Mouse (Mus musculus) midbrain, embryonic 10.5 days (tissue): ENCODE data around the gene Esf1. TPM values are rescaled to one million over a fixed set of nuclear protein-coding genes. Genes with fewer than 3 reads are reported as not detected.
"Not testable (repeated sequence)": the region's sequence is repeated elsewhere in the genome, so short reads cannot be mapped to it uniquely, and the experiment has no call there.

ENCODE experiments used
- DNase-seq: peaks from one replicate; pipeline ENCODE4 v3.0.0-alpha.2; 2017; ENCODE audit warnings: low spot score
- H3K27ac ChIP-seq: fragments of 300-500 bp; sonication (generic); replicated peaks from 2 replicates; pipeline ENCODE4 v1.5.1; 2016; ENCODE audit warnings: mild to moderate bottlenecking
- H3K27me3 ChIP-seq: fragments of 300-500 bp; sonication (generic); 2 replicates; pipeline ENCODE4 v1.6.1; 2016; ENCODE audit warnings: low read depth, mild to moderate bottlenecking; ENCODE audit not compliant: poor library complexity, severe bottlenecking
- H3K36me3 ChIP-seq: fragments of 300-500 bp; sonication (generic); 2 replicates; pipeline ENCODE4 v1.6.1; 2016; ENCODE audit warnings: mild to moderate bottlenecking, moderate library complexity
- H3K4me1 ChIP-seq: fragments of 300-500 bp; sonication (generic); 2 replicates; pipeline ENCODE4 v1.6.1; 2016
- H3K4me3 ChIP-seq: fragments of 300-500 bp; sonication (generic); 2 replicates; pipeline ENCODE4 v1.5.1; 2016; ENCODE audit warnings: mild to moderate bottlenecking, moderate library complexity
- H3K9me3 ChIP-seq: fragments of 300-500 bp; sonication (generic); replicated peaks from 2 replicates; pipeline ENCODE4 v1.6.1; 2016; ENCODE audit warnings: mild to moderate bottlenecking
- WGBS: fragments of 180-500 bp; shearing (Covaris S2); methylation state at CpG from one replicate; pipeline ENCODE4 v1.1.7; 2016; 5-methylcytosine and 5-hydroxymethylcytosine counted together
- polyA plus RNA-seq: library from polyadenylated mRNA; unstranded; fragments of >200 nt; fragmentation: Nextera tagmentation; extraction: Ambion mirVana; gene quantifications from 2 replicates; pipeline ENCODE4 v1.2.1, GENCODE M21; 2016

The Esf1 gene
- polyA plus RNA-seq, 1 experiment from 2014 or later: 28.3 TPM

DNA sequence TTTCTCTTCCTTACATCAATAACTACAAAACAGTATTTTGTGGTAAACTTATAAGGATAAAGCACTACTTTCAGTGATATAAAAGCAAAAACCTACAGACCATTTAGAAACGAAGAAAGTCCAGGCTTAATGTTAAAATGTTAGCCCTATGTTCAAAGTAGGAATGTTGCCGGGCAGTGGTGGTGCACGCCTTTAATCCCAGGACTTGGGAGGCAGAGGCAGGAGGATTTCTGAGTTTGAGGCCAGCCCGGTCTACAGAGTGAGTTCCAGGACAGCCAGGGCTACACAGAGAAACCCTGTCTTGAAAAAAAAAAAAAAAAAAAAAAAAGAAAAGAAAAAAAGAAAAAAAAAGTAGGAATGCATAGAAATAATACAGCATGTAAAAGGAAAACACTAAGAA is 18.6 kb downstream of the Esf1 start, which contains the start of gene Gm17374:
Gm17374 (plus strand) TSS at position 301 of the 400 bp plus-strand sequence.
- not testable (repeated sequence) for H3K4me1 ChIP-seq, H3K4me3 ChIP-seq, H3K27me3 ChIP-seq, H3K27ac ChIP-seq, DNase-seq, H3K9me3 ChIP-seq
- 91% methylated on average over 4 of the region's 4 CpGs for WGBS
- peaks cover 83% of the 10 kb centered on the region for H3K36me3 ChIP-seq

DNA sequence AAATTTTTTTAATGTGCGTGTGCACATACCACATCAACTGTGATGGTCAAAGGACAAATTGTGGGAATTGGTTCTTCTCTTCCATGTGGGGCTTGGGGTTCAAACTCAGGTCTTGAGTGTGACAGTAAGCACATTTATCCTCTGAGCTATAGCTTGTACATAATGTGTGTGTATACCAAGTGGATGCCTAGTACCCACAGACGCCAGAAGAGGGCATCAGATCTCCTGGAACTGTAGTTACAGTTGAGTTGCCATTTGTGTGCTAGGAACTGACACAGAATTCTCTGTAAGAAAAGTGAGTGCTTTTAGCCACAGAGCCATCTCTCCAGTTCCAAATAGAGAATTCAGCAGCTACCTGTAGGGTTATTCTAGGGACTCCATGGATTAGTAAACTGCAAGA is 44.8 kb downstream of the Esf1 start:
- H3K4me1 ChIP-seq: no peaks in the 10 kb centered on the region
- H3K9me3 ChIP-seq: no peaks in the 10 kb centered on the region
- H3K36me3 ChIP-seq: peaks cover 94% of the 10 kb centered on the region
- no peaks in the 10 kb centered on the region for H3K27me3 ChIP-seq
- no peak for DNase-seq
- no peak overlapping the region for H3K4me3 ChIP-seq
- 77% methylated on average over 2 of the region's 2 CpGs for WGBS
- H3K27ac ChIP-seq: no peak overlapping the region

DNA sequence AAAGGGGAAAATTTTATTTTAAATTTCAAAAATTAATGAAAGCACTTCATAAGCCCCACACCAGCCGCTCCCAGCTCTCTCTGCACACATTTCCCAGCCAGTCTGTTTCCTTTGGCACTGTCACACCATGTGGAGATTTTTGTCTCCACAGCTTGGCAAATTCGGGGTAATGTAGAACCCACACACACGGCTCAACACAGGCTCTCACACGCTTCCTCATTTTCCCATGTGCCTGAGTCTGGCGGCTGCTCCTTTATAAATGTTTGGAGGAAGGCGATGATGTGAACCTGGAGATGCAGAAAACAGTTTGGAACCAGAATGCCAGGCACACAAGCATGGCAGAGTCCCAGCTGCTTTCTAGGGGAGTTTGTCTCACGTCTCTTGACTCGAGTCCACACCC is 56.5 kb downstream of the Esf1 start:
- 89% methylated on average over 8 of the region's 8 CpGs for WGBS
- Histone ChIP-seq H3K27ac (no peak overlapping the region), H3K27me3 (no peaks in the 10 kb centered on the region), H3K4me3 (no peak overlapping the region), H3K9me3 (no peaks in the 10 kb centered on the region), H3K36me3 (0 out of 2 replicates have a peak, but pooled peaks cover 1% of the 10 kb centered on the region), H3K4me1 (no peaks in the 10 kb centered on the region)
- DNase-seq: no peak

DNA sequence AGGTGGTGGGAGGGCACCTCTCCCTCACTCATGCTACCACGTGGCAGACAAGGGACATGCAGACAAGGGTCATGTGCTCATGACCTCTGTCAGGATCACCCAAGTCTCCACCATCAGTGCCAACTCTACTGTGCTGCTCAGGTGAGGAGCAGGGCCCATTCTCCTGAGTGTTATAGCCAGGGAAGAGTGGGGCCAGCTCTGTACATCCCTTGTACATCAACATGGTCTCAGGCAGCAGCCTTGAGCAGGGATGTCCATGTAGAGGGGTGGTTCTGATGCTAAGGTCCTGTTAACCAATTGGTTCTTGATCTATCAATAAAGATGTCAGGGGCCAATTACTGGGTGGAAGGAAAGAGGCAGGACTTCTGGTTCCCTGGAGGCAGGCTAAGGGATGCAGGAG is 61.4 kb downstream of the Esf1 start:
- no peak overlapping the region for H3K4me3 ChIP-seq
- no peaks in the 10 kb centered on the region for H3K36me3 ChIP-seq
- H3K27ac ChIP-seq: no peak overlapping the region
- no peaks in the 10 kb centered on the region for H3K27me3 ChIP-seq
- no peak for DNase-seq
- WGBS: 38% methylated on average over 1 of the region's 1 CpGs
- H3K9me3 ChIP-seq: no peaks in the 10 kb centered on the region
- H3K4me1 ChIP-seq: no peaks in the 10 kb centered on the region

DNA sequence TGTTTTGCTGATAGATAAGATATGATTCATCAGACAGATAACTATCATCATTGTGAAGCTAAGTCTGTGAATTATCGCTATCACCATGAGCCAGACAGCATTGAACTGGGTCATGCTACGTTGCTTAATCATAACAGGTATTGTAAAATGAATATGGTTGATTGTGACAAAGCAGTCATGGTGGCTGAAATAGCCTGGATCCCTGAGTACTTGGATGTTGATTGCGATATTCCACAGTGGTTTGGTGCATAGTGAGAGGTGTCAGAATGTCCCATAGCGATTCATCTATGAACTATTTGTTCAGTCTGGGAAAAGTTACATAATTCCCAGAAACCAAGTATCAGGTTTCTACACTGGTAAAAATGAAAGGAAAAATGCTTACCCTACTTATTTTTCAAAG is 62.7 kb downstream of the Esf1 start:
- no peaks in the 10 kb centered on the region for H3K9me3 ChIP-seq
- no peaks in the 10 kb centered on the region for H3K4me1 ChIP-seq
- H3K36me3 ChIP-seq: no peaks in the 10 kb centered on the region
- H3K4me3 ChIP-seq: no peak overlapping the region
- no peak overlapping the region for H3K27ac ChIP-seq
- DNase-seq: no peak
- no peaks in the 10 kb centered on the region for H3K27me3 ChIP-seq
- 90% methylated on average over 4 of the region's 4 CpGs for WGBS

DNA sequence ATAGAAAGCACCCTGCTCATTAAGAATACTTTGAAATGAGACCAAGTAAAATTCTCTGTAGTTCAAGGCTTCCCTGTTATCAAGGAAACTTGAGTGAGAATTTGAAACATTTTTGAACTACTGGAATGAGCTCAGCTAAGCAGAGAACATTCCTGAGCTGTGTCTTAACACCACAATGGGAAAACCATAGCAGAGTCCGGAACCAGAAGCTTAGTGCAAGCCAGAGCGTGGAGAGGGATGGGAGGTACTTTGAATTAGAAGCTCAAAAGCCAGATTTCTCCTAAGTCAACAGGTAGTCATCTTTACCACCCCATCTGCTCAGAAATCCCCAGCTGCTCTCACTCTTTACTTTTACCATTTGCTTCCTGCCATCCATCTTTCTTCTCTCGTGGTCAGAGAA is 65.4 kb downstream of the Esf1 start:
- no peaks in the 10 kb centered on the region for H3K36me3 ChIP-seq
- WGBS: 79% methylated on average over 3 of the region's 3 CpGs
- H3K27ac ChIP-seq: no peak overlapping the region
- H3K27me3 ChIP-seq: no peaks in the 10 kb centered on the region
- no peak for DNase-seq
- no peak overlapping the region for H3K4me3 ChIP-seq
- H3K4me1 ChIP-seq: no peaks in the 10 kb centered on the region
- no peaks in the 10 kb centered on the region for H3K9me3 ChIP-seq

DNA sequence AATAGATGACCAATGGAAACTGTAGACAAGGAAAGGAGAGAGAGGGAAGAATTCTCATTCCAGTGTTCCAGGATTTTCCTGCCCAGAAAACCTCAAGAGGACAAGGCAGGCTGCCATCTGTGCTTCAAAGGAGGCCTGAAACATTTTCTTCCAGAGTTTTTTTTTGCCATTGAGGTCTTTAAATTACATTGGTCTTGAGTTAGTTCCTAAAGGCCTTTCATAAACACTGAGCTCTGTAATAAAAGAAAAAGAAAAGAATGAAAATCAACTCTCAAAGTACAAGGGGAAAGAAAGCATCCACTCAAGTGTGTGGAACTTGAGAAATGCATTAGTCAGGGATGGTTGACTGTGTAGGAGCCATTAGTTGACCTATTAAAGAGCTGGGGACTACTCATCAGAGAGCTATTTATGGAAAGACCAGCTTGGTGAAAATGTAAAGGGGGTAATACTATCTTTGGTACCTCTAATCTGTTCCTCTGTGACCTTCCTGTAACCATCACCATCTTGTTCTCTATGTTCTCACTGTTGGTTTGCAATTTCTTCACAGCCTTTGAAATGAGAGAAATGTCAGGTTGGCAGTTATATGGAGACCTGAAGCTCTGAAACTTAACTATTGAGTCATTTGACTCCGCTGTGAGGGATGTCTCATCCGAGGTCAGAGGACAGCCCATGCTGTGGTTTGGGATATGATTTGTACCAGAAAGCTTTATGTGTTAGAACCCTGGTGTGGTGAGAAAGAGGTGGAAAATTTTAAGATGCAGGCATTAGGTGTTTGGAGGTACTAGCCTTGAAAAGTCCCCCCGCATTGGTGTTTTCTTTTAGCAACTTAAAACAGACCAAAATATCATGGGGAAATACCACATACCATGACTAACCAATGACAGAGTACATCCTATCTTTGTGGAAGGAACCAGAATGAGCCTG is 69.6 kb downstream of the Esf1 start:
- no peak for DNase-seq
- no peaks in the 10 kb centered on the region for H3K9me3 ChIP-seq
- H3K36me3 ChIP-seq: no peaks in the 10 kb centered on the region
- no peak overlapping the region for H3K27ac ChIP-seq
- H3K27me3 ChIP-seq: no peaks in the 10 kb centered on the region
- no peak overlapping the region for H3K4me3 ChIP-seq
- no peaks in the 10 kb centered on the region; the same call in 1 of the 2 replicates for H3K4me1 ChIP-seq
- WGBS: 87% methylated on average over 3 of the region's 3 CpGs

DNA sequence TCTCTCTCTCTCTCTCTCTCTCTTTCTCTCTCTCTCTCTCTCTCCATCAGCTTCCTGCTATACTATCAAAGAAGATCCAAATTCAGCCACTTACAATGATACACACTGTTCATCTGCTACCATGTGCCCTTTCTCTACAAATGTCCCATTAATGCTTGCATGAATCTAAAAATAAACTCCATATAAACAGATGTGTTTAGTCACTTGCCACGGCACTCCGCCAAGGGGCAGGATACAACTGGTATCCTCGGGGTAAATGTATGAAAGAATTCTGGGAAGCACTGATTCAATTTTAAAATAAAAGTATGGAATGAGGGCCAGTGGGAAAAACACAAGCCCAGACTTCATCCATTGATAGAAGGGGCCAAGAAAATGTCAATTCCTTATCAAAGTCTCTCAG is 70.4 kb downstream of the Esf1 start:
- Histone ChIP-seq H3K9me3 (no peaks in the 10 kb centered on the region), H3K4me1 (no peaks in the 10 kb centered on the region; the same call in 1 of the 2 replicates), H3K36me3 (no peaks in the 10 kb centered on the region), H3K27me3 (no peaks in the 10 kb centered on the region), H3K27ac (no peak overlapping the region), H3K4me3 (no peak overlapping the region)
- DNase-seq: no peak
- WGBS: 91% methylated on average over 3 of the region's 3 CpGs

DNA sequence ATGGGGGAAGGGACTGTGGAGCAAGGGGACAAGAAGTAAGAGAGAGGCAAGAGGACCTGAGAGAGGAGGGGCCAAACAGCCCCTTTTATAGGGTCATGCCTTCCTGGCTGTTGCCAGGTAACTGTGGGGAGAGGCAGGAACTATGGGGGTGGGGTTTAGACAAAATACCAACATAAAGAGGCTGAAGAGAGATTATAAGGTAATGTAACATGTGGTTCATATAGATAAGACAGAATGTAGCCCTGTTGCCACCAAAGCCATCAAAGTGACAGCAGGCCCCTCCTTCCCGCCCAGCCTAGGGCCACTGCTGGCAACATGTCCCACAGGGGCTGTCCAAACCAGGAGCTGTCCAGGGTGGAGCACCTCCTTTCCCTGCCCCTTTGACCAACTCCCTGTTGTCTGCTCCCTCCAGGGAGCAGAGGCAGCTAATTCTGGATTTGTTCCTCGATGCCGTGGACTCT is 73.2 kb downstream of the Esf1 start:
- Histone ChIP-seq H3K36me3 (no peaks in the 10 kb centered on the region), H3K27ac (no peak overlapping the region), H3K27me3 (no peaks in the 10 kb centered on the region), H3K4me3 (no peak overlapping the region), H3K9me3 (no peaks in the 10 kb centered on the region), H3K4me1 (no peaks in the 10 kb centered on the region; the same call in 1 of the 2 replicates)
- 72% methylated on average over 3 of the region's 3 CpGs for WGBS
- no peak for DNase-seq

DNA sequence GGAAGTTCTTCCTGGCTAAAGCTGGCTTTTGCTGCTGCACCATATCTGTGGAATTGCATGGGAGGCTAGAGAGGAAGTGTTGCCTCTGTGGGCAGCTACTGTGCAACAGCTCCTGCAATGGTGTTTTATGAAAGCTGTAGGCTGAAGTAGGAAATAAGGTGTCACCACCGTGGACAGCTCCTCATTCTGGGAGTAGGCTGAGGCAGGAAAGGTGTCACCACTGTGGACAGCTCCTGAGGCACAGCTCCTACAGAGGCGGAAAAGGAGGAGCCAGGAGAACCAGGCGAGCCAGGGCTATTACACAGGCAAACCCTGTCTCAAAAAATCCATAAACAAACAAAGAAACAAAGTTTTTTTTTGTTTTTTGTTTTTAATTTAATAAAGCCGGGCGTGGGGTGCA is 74.3 kb downstream of the Esf1 start:
- Histone ChIP-seq H3K4me3 (no peak overlapping the region), H3K9me3 (no peaks in the 10 kb centered on the region), H3K36me3 (no peaks in the 10 kb centered on the region), H3K4me1 (no peaks in the 10 kb centered on the region; the same call in 1 of the 2 replicates), H3K27ac (no peak overlapping the region), H3K27me3 (no peaks in the 10 kb centered on the region)
- no peak for DNase-seq
- 91% methylated on average over 5 of the region's 5 CpGs for WGBS

DNA sequence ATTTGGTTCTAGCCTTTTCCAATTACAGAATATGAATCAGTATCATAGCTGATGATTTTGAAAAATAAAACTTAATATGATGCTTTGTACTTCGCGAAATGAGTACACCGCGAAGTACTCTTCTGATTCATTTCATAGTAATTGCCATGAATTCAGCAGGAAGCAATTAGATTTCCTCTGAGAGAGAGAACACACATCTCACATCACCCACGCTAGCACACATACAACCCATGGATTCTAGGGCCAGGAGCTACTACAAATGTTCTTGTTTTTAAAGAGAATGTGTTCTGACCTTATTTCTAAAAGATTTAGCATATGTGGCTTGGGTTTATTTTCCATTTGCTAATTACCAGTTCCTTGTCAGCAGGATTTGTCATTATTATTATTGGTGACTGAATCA is 76.9 kb downstream of the Esf1 start:
- Histone ChIP-seq H3K9me3 (no peaks in the 10 kb centered on the region), H3K4me1 (no peaks in the 10 kb centered on the region; the same call in 1 of the 2 replicates), H3K27ac (no peak overlapping the region), H3K36me3 (no peaks in the 10 kb centered on the region), H3K27me3 (no peaks in the 10 kb centered on the region), H3K4me3 (no peak overlapping the region)
- DNase-seq: no peak
- 96% methylated on average over 5 of the region's 5 CpGs for WGBS

DNA sequence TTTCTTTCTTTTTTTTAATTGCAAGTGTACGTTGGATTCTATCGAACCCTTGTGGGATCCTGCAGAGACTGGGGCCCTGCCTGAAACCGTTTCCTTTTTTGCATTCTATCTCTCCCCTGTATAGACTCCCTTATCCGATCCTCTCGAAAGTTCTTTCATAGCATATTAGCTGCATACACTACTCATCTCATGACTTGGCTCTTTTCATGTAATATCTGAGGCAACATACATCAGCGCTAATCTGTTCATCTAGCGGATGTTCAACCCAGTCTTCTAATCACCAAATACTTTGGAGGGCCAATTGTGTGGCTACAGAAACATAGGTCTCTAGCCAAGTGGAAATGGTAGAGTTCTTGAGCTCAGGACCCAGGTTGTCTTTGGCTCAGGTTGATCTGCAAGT is 86.1 kb downstream of the Esf1 start:
- Histone ChIP-seq H3K4me3 (no peak overlapping the region), H3K4me1 (peaks cover 5% of the 10 kb centered on the region; the same call in 1 of the 2 replicates), H3K36me3 (no peaks in the 10 kb centered on the region), H3K9me3 (no peaks in the 10 kb centered on the region), H3K27me3 (no peaks in the 10 kb centered on the region), H3K27ac (no peak overlapping the region)
- 91% methylated on average over 7 of the region's 7 CpGs for WGBS
- DNase-seq: no peak
